Mouse (Mus musculus): ENCODE measurements at regions not wholly inside any gene's neighbourhood (a gene's known extent, or its start where the extent isn't known, plus 50 kb on each side); places are given as distances from the start of the nearest gene placed in this dataset.

DNA sequence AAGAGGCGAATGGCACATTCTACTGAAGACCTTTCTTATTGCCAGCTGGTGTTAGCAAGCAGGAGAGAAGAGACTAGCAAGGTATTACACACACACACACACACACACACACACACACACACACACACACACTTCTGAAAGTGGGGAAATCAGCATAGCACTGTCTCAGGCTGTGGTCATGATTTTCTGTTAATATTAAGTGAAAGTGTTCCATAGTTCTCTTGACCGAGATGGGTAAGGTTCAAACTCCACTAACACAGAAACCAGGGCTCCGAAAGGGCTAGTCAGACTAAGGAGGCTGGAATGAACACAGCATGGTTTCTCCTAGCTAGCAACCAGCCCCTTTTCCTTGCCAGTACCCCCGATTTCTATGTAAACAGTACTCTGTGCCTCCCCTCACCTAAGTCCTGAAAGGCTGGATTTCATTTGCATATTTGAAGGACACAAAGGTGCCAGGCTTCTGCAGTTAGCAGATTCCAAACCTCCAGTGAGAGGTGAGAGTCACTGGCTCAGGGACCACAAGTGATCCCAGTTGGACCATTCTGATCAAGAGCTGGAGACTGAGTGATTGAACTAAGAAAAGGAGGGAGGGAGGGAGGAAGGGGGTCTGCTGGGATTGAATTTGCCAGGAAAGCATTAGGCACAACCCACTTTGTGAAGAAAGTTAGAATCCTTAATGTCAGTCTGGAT is 118.8 kb upstream of the Gm15217 start:
- TF ChIP-seq CTCF (IDR thresholded peaks at IDR 0.05; ENCODE audit: low read depth, low read length): no peak
- TF ChIP-seq POLR2A (IDR thresholded peaks at IDR 0.05; ENCODE audit: borderline replicate concordance, low read depth, low read length): no peak

All from bone marrow macrophage, adult 2 months (primary cell).